Mouse (Mus musculus) hindbrain, embryonic 12.5 days (tissue): ENCODE results near the gene Naa38. TPM values are rescaled to one million over a fixed set of nuclear protein-coding genes. Genes with fewer than 3 reads are reported as not detected.
A peak's percentile ranks its signal among the peaks of the same experiment; 100 is the strongest.
"Not testable (repeated sequence)": the region's sequence is repeated elsewhere in the genome, so short reads cannot be mapped to it uniquely, and the experiment has no call there.

Source experiments
- ATAC-seq: fragments of 200-750 bp; cut with Nextera tagmentation; 2 replicates; pipeline ENCODE4 v1.8.0; 2017; ENCODE audit warnings: moderate TSS enrichment; ENCODE audit not compliant: low FRiP score
- H3K27ac ChIP-seq: fragments of 300-500 bp; sonication (generic); 2 replicates; pipeline ENCODE4 v1.5.1; 2016; ENCODE audit warnings: mild to moderate bottlenecking
- H3K27me3 ChIP-seq: fragments of 300-500 bp; sonication (generic); 2 replicates; pipeline ENCODE4 v1.6.1; 2016; ENCODE audit warnings: mild to moderate bottlenecking
- H3K36me3 ChIP-seq: fragments of 300-500 bp; sonication (generic); 2 replicates; pipeline ENCODE4 v1.6.1; 2016; ENCODE audit warnings: mild to moderate bottlenecking
- H3K4me1 ChIP-seq: fragments of 300-500 bp; sonication (generic); 2 replicates; pipeline ENCODE4 v1.6.1; 2016
- H3K4me2 ChIP-seq: fragments of 300-500 bp; sonication (generic); replicated peaks from 2 replicates; pipeline ENCODE4 v1.6.1; 2016; ENCODE audit warnings: mild to moderate bottlenecking
- H3K4me3 ChIP-seq: fragments of 300-500 bp; sonication (generic); 2 replicates; pipeline ENCODE4 v1.5.1; 2016; ENCODE audit warnings: mild to moderate bottlenecking
- H3K9ac ChIP-seq: fragments of 300-500 bp; sonication (generic); 2 replicates; pipeline ENCODE4 v1.6.1; 2016; ENCODE audit warnings: mild to moderate bottlenecking, moderate library complexity
- H3K9me3 ChIP-seq: fragments of 300-500 bp; sonication (generic); replicated peaks from 2 replicates; pipeline ENCODE4 v1.6.1; 2016; ENCODE audit warnings: mild to moderate bottlenecking
- WGBS: fragments of 180-500 bp; shearing (Covaris S2); methylation state at CpG from one replicate; pipeline ENCODE4 v1.1.7; 2016; 5-methylcytosine and 5-hydroxymethylcytosine counted together
- polyA plus RNA-seq: library from polyadenylated mRNA; unstranded; fragments of >200 nt; fragmentation: Nextera tagmentation; extraction: Ambion mirVana; gene quantifications from 2 replicates; pipeline ENCODE4 v1.2.1, GENCODE M21; 2016

The Naa38 gene
- 94.0 and 103 TPM in 2 replicates for polyA plus RNA-seq

DNA sequence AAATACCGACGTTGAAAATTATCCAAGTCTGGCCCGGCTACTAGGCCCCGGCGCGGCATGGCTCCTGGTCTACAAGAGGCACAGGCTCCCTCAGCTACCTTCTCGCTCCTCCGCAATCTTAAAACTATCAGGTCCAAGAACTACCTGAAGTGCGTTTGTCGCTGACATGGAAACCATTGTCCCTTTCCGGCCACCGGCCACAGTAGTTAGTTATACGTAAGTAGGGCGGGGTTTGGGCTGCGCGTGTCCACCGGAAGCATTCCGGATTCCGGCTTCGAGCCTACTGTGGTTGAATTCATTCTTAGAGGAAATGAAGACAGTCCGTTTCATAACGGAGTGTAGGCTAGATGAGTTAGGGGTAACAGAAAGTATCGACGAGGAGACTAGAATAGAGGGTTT lies at the start of gene Naa38, which contains the start of gene Cyb5d1:
Gene Naa38, plus strand, starts transcription at position 253 of the 399 bp plus-strand sequence.
Gene Cyb5d1, minus strand, starts transcription at position 397 of the 399 bp plus-strand sequence.
- Histone ChIP-seq H3K4me1 (peaks cover 35% of the 10 kb centered on the region), H3K4me2 (peak within 1 kb of the TSS; percentile 62)
- WGBS = 3% methylated on average over 24 of the region's 24 CpGs

DNA sequence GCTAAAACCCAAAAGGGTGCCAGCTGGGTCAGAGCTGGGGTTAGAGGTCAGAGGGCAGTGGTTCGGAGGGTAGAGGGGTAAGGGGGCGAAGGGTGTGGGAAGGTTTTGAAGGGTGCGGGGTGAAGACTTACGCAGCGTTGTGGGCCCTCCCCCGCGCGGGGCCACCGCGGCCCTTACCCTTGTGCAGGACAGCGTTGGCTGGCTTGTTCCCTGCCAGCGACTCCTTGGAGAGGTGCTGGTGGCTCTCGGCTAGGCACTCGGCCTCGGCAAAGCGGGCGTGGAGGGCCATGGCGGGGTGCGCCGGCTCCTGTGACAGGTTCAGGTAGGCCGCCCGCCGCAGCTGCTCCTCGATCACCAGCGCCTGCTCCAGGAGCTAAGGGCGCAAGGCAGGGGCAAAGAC lies 48.8 kb upstream of the Naa38 start:
- Histone ChIP-seq H3K27me3 (no peaks in the 10 kb centered on the region), H3K4me1 (peaks cover 2% of the 10 kb centered on the region), H3K4me3 (no peak overlapping the region), H3K9me3 (no peaks in the 10 kb centered on the region), H3K9ac (no peak overlapping the region), H3K4me2 (no peak overlapping the region), H3K36me3 (peaks cover 87% of the 10 kb centered on the region), H3K27ac (no peak overlapping the region)
- no peak for ATAC-seq
- WGBS = 89% methylated on average over 23 of the region's 26 CpGs

More for the DNA sequence above, at the start of gene Naa38, which contains the start of gene Cyb5d1:
- H3K9me3 ChIP-seq = not testable (repeated sequence)
- Histone ChIP-seq H3K27me3 (peaks cover 17% of the 10 kb centered on the region), H3K9ac (peak within 1 kb of the TSS; percentile 73), H3K27ac (peak within 1 kb of the TSS; percentile 96), H3K36me3 (peaks cover 16% of the 10 kb centered on the region), H3K4me3 (peak within 1 kb of the TSS; percentile 65)
- ATAC-seq = peak; percentile 80

- Histone ChIP-seq H3K9ac (no peak overlapping the region), H3K4me2 (no peak overlapping the region), H3K4me3 (no peak overlapping the region), H3K9me3 (no peaks in the 10 kb centered on the region), H3K4me1 (no peaks in the 10 kb centered on the region), H3K27me3 (no peaks in the 10 kb centered on the region), H3K36me3 (peaks cover 99% of the 10 kb centered on the region), H3K27ac (no peak overlapping the region)
- 86% methylated on average over 5 of the region's 5 CpGs for WGBS
- ATAC-seq = no peak
Measured at GRCm38 (mm10) chr11:69356544-69356943, 38.7 kb upstream of the Naa38 start.

- Histone ChIP-seq H3K36me3 (peaks cover 96% of the 10 kb centered on the region), H3K4me3 (no peak overlapping the region), H3K4me2 (no peak overlapping the region), H3K9ac (no peak overlapping the region), H3K4me1 (0 out of 2 replicates have a peak, but pooled peaks cover 2% of the 10 kb centered on the region), H3K27ac (no peak overlapping the region), H3K27me3 (no peaks in the 10 kb centered on the region), H3K9me3 (no peaks in the 10 kb centered on the region)
- WGBS = 91% methylated on average over 12 of the region's 12 CpGs
- no peak for ATAC-seq
Measured at GRCm38 (mm10) chr11:69357690-69358089, 37.6 kb upstream of the Naa38 start.

DNA sequence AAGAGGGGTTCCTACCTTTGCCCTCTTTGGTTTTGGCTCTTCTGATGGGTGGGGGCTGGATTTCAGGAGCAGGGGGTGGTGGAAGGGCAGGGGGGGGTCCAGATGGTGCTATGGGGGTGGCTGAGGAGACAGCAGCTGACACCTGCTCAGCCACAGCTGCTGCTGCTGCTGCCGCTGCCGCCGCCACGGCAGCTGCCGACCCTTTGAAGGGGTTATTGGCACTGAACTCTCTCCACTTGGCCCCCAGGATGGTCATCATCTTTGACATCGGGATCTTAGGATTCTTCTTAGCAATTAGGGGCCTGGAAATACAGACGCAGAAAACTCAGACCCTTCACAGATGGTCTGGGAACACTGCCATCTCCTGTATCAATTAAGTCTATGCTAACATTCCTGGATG lies 33.3 kb upstream of the Naa38 start:
- Histone ChIP-seq H3K4me3 (no peak overlapping the region), H3K27ac (no peak overlapping the region), H3K9ac (no peak overlapping the region), H3K4me2 (no peak overlapping the region), H3K36me3 (peaks cover 66% of the 10 kb centered on the region), H3K4me1 (peaks cover 25% of the 10 kb centered on the region), H3K27me3 (no peaks in the 10 kb centered on the region), H3K9me3 (no peaks in the 10 kb centered on the region)
- 66% methylated on average over 7 of the region's 7 CpGs for WGBS
- no peak for ATAC-seq

DNA sequence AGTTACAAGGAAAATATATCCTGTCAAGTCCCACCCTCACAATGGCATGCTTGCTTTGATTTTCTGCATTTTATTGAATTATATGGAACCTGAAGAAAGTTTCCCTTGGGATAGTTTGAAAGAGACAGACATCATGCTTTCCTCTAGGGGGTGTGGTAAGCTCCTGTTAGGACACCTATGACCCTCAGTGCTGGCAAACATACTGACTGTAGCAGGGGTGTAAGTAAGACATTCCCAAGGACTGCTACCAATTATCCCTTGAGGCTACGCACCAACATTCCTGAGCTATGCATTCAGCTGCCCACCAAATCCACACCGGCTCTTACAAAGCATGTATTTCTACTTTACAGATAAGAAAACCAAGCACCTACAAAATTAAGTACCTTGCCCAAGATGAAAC lies 32.8 kb upstream of the Naa38 start:
- WGBS = 86% methylated on average over 2 of the region's 2 CpGs
- Histone ChIP-seq H3K27ac (no peak overlapping the region), H3K4me3 (no peak overlapping the region), H3K4me1 (peaks cover 25% of the 10 kb centered on the region), H3K4me2 (no peak overlapping the region), H3K27me3 (no peaks in the 10 kb centered on the region), H3K9ac (no peak overlapping the region), H3K9me3 (no peaks in the 10 kb centered on the region), H3K36me3 (peaks cover 61% of the 10 kb centered on the region)
- ATAC-seq = no peak

DNA sequence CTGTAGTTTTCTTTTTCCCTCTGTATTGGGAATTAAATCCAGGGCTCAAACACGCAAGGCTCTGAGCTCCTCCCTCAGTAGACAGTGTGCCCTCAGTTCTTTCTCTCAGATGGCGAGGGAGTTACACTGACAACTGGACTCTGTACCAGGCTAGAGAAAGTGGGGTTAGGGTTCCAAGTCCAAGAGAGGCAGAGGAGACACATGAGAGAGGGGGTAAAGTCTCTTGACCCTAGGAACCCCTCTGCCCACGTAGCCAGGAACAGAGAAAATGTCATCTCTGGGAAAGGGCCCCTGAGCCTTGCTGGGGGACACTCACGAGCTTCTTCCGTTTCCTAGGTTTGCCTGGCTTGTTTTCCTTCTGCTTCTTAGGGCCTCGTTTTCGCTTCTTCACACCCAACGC lies 30.9 kb upstream of the Naa38 start:
- Histone ChIP-seq H3K4me2 (peak overlapping the region; percentile 63), H3K36me3 (peaks cover 43% of the 10 kb centered on the region), H3K27ac (peak overlapping the region; percentile 100; the same call in 1 of the 2 replicates), H3K9ac (0 out of 2 replicates have a peak overlapping the region, but pooled peaks have one; percentile 59), H3K9me3 (no peaks in the 10 kb centered on the region), H3K4me3 (0 out of 2 replicates have a peak overlapping the region, but pooled peaks have one; percentile 7), H3K4me1 (peaks cover 32% of the 10 kb centered on the region), H3K27me3 (no peaks in the 10 kb centered on the region)
- 56% methylated on average over 8 of the region's 8 CpGs for WGBS
- ATAC-seq = no peak

GRCm38 (mm10) chr11:69364910-69365309 lies 30.4 kb upstream of the Naa38 start:
- WGBS = 2% methylated on average over 6 of the region's 6 CpGs
- H3K4me1 ChIP-seq = peaks cover 32% of the 10 kb centered on the region

GRCm38 (mm10) chr11:69365722-69366121 lies 29.6 kb upstream of the Naa38 start:
- peaks cover 29% of the 10 kb centered on the region for H3K36me3 ChIP-seq
- H3K9ac ChIP-seq = peak overlapping the region; percentile 74
- peak; percentile 14; the same call in 1 of the 2 replicates for ATAC-seq
- WGBS = 33% methylated on average over 6 of the region's 6 CpGs
- H3K27me3 ChIP-seq = no peaks in the 10 kb centered on the region
- peak overlapping the region; percentile 99 for H3K4me3 ChIP-seq
- H3K4me2 ChIP-seq = peak overlapping the region; percentile 63
- no peaks in the 10 kb centered on the region for H3K9me3 ChIP-seq
- H3K4me1 ChIP-seq = peaks cover 35% of the 10 kb centered on the region
- H3K27ac ChIP-seq = peak overlapping the region; percentile 100

More at GRCm38 (mm10) chr11:69364910-69365309, 30.4 kb upstream of the Naa38 start:
- Histone ChIP-seq H3K4me2 (peak overlapping the region; percentile 63), H3K4me3 (peak overlapping the region; percentile 7; the same call in 1 of the 2 replicates), H3K27ac (peak overlapping the region; percentile 100), H3K9ac (peak overlapping the region; percentile 59), H3K36me3 (peaks cover 37% of the 10 kb centered on the region), H3K27me3 (no peaks in the 10 kb centered on the region), H3K9me3 (no peaks in the 10 kb centered on the region)
- peak; percentile 20; the same call in 1 of the 2 replicates for ATAC-seq

DNA sequence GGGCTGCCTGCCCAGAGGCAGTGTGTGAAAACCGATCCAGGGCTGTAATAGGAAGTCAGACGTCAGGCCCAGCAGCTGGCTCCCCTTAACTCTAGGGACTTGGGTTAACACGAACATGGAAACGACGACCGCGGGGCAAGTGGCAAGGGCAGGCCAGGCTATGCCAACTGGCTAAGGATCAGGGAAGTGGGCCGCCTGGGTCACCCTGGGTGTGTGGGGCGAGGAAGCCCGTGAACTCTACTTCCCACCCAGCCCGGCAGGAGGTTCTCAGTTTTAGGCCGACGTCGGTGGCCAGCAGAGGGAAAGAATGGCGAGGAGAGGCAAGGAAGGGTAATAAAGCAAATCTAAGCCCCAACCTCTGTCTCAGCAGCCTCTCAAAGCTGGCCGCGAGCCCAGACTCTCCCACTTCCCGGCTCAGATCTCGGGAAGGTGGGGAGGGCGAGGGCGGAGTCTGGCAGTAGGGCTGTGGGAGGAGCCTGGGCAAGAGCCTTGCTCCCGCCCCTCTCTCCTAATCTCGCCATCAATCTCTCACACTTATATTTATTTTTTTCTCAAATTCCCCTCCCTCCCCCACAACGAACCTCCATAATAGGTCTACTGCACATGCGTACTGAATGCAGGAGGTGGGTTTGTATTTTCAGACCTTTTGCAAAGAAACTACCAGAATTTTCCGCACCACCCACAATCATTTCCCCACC lies 29.0 kb upstream of the Naa38 start:
- H3K4me3 ChIP-seq = peak overlapping the region; percentile 99
- peak; percentile 85 for ATAC-seq
- WGBS = 2% methylated on average over 26 of the region's 26 CpGs
- H3K27ac ChIP-seq = peak overlapping the region; percentile 100
- H3K4me1 ChIP-seq = peaks cover 41% of the 10 kb centered on the region
- peak overlapping the region; percentile 100 for H3K9ac ChIP-seq
- H3K27me3 ChIP-seq = no peaks in the 10 kb centered on the region
- peak overlapping the region; percentile 63 for H3K4me2 ChIP-seq
- H3K36me3 ChIP-seq = peaks cover 23% of the 10 kb centered on the region
- H3K9me3 ChIP-seq = no peaks in the 10 kb centered on the region

GRCm38 (mm10) chr11:69366855-69367615 lies 28.3 kb upstream of the Naa38 start:
- WGBS = under 1% methylated on average over 22 of the region's 22 CpGs
- Histone ChIP-seq H3K36me3 (peaks cover 16% of the 10 kb centered on the region), H3K9me3 (no peaks in the 10 kb centered on the region), H3K9ac (peak overlapping the region; percentile 100), H3K4me3 (peak overlapping the region; percentile 99), H3K27ac (peak overlapping the region; percentile 100), H3K27me3 (no peaks in the 10 kb centered on the region), H3K4me2 (peak overlapping the region; percentile 63), H3K4me1 (peaks cover 47% of the 10 kb centered on the region)
- no peak for ATAC-seq
